Mouse (Mus musculus): ENCODE measurements around the gene Fat1.

Gene Fat1

GRCm38 (mm10) chr8:45060083-45060482 is 124.8 kb downstream of the Fat1 start:
- in situ Hi-C loops (cut with MboI; ENCODE audit: unreplicated experiment in 2 of 2) = loop anchor here (25.0 kb wide), 1 partner anchor 877 kb away; the partner anchor contains the start of gene Ccdc110 (in 2 of the 2)

- in situ Hi-C loops (cut with MboI; ENCODE audit: unreplicated experiment in 2 of 2) = loop anchor here (25.0 kb wide), 1 partner anchor 875 kb away; the partner anchor contains the start of gene Ccdc110 (in 2 of the 2)
Observed at GRCm38 (mm10) chr8:45062311-45062710, 127.1 kb downstream of the Fat1 start.

- in situ Hi-C loops (cut with MboI; ENCODE audit: unreplicated experiment in 2 of 2) = loop anchor here (25.0 kb wide), 1 partner anchor 874 kb away; the partner anchor contains the start of gene Ccdc110 (in 2 of the 2)
Observed at GRCm38 (mm10) chr8:45062982-45063924, 128.0 kb downstream of the Fat1 start.

- in situ Hi-C loops (cut with MboI; ENCODE audit: unreplicated experiment in 2 of 2) = loop anchor here (25.0 kb wide), 1 partner anchor 873 kb away; the partner anchor contains the start of gene Ccdc110 (in 2 of the 2)
Observed at GRCm38 (mm10) chr8:45064197-45064869, 129.1 kb downstream of the Fat1 start.

- in situ Hi-C loops (cut with MboI; ENCODE audit: unreplicated experiment in 2 of 2) = loop anchor here (25.0 kb wide), 1 partner anchor 872 kb away; the partner anchor contains the start of gene Ccdc110 (in 2 of the 2)
Observed at GRCm38 (mm10) chr8:45065391-45065790, 130.1 kb downstream of the Fat1 start.

GRCm38 (mm10) chr8:45068759-45069386 is 133.6 kb downstream of the Fat1 start, which contains the start of gene Mtnr1a:
TSS of gene Mtnr1a (plus strand) at chr8:45069137.
- in situ Hi-C loops (cut with MboI; ENCODE audit: unreplicated experiment in 2 of 2) = loop anchor here (25.0 kb wide), 1 partner anchor 868 kb away; the partner anchor contains the start of gene Ccdc110 (in 2 of the 2)

GRCm38 (mm10) chr8:45070949-45071348 is 135.7 kb downstream of the Fat1 start:
- in situ Hi-C loops (cut with MboI; ENCODE audit: unreplicated experiment in 2 of 2) = loop anchor here (25.0 kb wide), 1 partner anchor 866 kb away; the partner anchor contains the start of gene Ccdc110 (in 2 of the 2)

GRCm38 (mm10) chr8:45080850-45081249 is 145.6 kb downstream of the Fat1 start:
- in situ Hi-C loops (cut with MboI; ENCODE audit: unreplicated experiment in 2 of 2) = no loop called here

GRCm38 (mm10) chr8:45093599-45093998 is 158.4 kb downstream of the Fat1 start:
- in situ Hi-C loops (cut with MboI; ENCODE audit: unreplicated experiment in 2 of 2) = no loop called here

Measured in v-Abl transformed pro-B cells (cell line).